Mouse (Mus musculus) cortical plate, adult 2 months (tissue): ENCODE measurements at regions not wholly inside any gene's neighbourhood (a gene's known extent, or its start where the extent isn't known, plus 50 kb on each side); places are given as distances from the start of the nearest gene placed in this dataset.

Source experiments
- H3K27ac ChIP-seq: fragments of 200-500 bp; 2 replicates; pipeline ENCODE4 v1.5.1; 2012; ENCODE audit warnings: low read length, control low read depth, inconsistent platforms; ENCODE audit not compliant: insufficient read depth
- H3K4me1 ChIP-seq: fragments of 200-500 bp; 2 replicates; pipeline ENCODE4 v1.6.1; 2011; ENCODE audit warnings: low read length; ENCODE audit not compliant: control insufficient read depth, insufficient read depth
- H3K4me3 ChIP-seq: fragments of 200-500 bp; 2 replicates; pipeline ENCODE4 v1.5.1; 2011; ENCODE audit warnings: mild to moderate bottlenecking, low read length, control low read depth; ENCODE audit not compliant: insufficient read depth
- CTCF ChIP-seq: fragments of 200-500 bp; IDR thresholded peaks from 2 replicates; pipeline ENCODE4 v1.5.1; 2011; ENCODE audit warnings: mild to moderate bottlenecking, control low read depth, low read length; ENCODE audit not compliant: insufficient read depth; ENCODE audit errors: extremely low read depth
- POLR2A ChIP-seq: fragments of 200-500 bp; IDR thresholded peaks from 2 replicates; pipeline ENCODE4 v1.6.1; 2011; ENCODE audit warnings: mild to moderate bottlenecking, low read length, control low read depth; ENCODE audit not compliant: insufficient read depth; ENCODE audit errors: extremely low read depth

DNA sequence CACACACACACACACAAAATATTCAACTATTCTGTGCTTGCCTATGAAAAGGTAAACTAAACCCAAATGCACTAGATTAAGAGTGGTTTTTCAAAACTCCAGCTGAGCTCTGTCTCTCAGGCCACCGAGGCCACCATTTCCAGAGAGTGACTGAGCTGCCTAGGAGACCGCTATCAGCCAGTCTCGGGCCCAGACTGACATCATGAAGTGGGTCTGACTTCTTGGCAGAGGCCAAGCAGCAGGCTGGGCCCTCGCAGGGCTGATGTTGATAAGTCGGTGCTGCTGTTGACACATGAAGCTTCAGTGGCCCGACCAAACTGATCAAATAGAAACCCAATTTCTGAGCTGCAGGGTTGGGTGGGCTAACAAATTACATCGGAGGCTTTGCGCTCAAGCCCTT is 302.2 kb upstream of the Prox1 start:
- Histone ChIP-seq H3K27ac (no peak overlapping the region), H3K4me3 (no peak overlapping the region), H3K4me1 (no peaks in the 10 kb centered on the region)
- TF ChIP-seq POLR2A = no peak
- no peak for TF ChIP-seq CTCF

DNA sequence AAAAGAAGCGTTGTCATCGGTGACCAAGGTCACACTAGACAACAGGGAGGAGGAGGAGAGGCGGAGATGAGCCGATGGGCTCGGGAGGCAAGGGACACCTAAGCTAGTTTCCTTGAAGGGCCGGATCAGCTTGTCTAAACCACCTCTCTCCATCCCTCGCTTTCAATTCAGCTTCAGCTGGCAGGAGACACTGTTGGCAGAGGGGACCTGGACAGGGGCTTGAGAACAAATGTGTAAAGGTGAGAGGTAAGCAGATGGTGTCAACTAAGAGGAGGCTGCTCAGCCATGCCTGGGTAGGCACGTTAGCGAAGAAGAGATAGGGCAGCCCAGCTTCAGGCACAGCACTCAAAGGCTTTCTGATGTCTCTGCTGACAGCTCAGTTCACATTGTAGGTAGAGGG is 299.8 kb upstream of the Prox1 start:
- Histone ChIP-seq H3K27ac (no peak overlapping the region), H3K4me3 (no peak overlapping the region), H3K4me1 (no peaks in the 10 kb centered on the region)
- TF ChIP-seq CTCF (no peak), POLR2A (no peak)

DNA sequence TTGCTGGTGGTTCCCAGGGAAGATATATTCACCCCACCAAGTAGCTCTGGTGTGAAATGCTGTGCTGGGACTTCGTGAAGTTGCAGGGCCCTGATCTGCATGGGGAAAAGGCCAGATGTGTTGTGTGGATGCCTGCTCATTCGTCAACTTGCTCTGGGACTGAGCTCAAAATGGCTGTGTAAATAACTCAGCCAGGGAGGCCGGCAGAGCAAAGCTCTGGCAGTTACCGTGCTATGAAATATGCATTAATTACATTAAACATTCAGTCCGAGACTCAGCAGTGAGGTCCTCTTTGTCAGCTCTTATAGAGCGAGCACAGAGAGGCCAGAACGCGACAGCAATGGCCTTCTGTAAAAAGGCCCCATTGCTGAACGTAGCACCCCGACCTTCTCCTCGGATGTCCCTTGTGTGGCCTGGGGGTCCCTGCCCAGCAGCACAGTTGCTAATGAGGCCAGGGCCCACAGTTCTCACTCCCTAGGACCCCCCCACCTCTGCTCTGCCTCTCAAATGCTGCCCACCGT is 287.1 kb upstream of the Prox1 start:
- TF ChIP-seq POLR2A (no peak), CTCF (no peak)
- H3K4me1 ChIP-seq = no peaks in the 10 kb centered on the region
- H3K27ac ChIP-seq = no peak overlapping the region
- H3K4me3 ChIP-seq = no peak overlapping the region

DNA sequence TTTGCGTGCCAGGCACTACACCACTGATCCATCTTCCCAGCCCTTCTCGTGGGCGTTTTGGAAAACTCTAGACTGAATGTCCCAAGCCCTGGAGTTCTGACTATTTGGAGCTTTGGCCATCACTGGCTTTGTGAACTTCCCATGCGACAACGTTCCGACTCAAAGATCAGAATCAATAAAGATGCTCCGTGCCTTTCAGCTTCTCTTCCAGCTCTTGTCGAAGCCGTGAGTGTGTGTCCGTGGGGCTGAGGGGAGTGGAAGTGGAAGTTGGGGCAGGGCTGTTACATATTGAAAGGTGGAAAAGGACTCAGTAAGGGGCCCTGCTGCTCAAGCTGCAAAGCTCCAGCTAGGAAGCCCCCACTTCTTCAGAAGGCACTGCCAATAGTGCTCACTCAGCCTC is 283.0 kb upstream of the Prox1 start:
- Histone ChIP-seq H3K27ac (no peak overlapping the region), H3K4me3 (no peak overlapping the region), H3K4me1 (no peaks in the 10 kb centered on the region)
- TF ChIP-seq CTCF (no peak), POLR2A (no peak)

DNA sequence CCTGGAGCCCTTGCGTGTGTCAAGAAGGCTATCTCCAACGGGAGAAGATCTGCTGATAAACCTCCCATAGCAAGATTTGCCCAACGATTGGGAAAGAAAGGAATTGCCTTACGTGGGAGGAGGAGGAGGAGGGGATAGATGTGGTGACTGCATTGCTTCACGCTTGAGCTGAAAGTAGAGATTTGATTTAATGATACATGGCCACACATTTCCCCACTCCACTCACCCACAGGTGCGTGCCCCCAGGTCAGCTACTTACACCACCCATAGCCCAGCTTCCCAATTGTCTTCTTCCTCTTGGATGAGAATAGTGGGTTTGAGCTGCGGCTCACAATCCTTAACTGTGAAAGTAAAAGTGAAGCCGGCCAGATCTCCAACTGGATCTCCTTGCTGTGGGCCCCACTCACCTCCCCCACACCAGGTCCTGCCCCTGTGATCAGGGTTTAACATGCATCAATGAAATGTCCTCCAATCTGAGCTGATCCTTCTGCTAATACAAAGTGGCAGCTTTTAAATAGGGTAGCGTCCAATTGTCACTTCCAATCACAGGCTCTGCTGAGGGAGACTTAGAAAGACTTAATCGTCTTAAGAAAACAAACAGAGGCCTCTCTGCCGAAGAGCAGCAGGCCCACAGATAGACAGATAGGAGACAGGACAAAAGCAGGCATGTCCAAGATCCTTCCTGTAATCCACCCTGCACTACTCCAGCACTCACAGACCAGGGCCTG is 281.8 kb upstream of the Prox1 start:
- Histone ChIP-seq H3K4me1 (no peaks in the 10 kb centered on the region), H3K4me3 (no peak overlapping the region), H3K27ac (no peak overlapping the region)
- TF ChIP-seq POLR2A (no peak), CTCF (no peak)

DNA sequence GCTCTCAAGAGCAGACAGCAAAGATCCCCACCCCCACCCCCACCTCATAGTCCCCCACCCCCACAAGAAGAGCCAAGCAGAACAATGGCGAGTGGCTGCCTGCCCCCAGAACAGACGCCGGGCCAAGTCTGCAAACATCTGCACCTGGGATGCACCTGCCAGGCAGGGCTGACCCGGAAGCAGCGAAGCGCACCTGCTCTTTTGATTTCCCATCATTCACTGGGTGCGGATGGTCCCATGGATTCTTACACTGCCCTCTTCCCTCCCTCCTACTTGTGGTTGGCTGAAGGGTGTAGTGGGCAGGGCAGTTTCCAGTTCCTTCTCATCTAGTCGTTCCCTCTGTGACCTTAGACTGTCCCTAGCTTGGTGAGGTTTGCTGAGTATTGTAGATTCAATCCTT is 277.7 kb upstream of the Prox1 start:
- TF ChIP-seq POLR2A (no peak), CTCF (no peak)
- no peaks in the 10 kb centered on the region for H3K4me1 ChIP-seq
- no peak overlapping the region for H3K27ac ChIP-seq
- no peak overlapping the region for H3K4me3 ChIP-seq

DNA sequence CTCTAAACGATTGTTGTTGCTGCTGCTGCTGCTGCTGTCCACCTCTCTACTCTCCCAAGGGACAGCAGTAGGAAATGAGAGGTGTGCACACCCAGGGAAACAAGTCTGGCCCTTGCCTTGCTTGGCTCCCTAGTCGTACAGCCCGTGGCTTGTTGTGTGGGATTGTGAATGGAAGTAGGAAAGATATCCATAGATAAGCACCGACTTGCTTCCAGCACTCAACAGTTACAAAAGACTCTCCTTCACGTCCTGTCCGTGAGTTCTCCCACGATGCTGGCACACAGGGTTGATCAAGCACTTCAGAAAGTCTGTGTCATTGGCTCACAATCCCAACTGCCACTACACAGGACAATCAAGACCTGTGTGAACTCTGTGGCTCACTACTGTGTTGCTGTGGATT is 276.7 kb upstream of the Prox1 start:
- Histone ChIP-seq H3K27ac (no peak overlapping the region), H3K4me1 (no peaks in the 10 kb centered on the region), H3K4me3 (no peak overlapping the region)
- TF ChIP-seq CTCF (no peak), POLR2A (no peak)

DNA sequence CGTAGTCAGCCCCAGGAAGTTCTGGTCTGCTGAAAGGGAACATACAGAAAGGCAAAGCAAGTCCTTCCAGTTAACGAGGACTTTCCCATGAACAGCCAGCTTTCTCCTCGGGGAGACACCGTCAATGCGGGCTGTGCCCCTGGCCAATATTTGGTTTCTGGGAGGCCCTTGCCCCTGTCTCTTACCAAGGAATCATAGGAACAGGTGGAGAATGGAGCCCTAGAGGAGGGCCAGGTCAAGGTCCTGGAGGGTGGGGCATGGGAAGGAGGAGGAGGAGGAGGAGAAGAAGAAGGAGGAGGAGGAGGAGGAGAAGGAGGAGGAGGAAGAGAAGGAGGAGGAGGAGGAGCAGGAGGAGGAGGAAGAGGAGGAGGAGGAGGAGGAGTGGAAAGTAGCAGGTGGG is 276.2 kb upstream of the Prox1 start:
- TF ChIP-seq POLR2A = no peak
- TF ChIP-seq CTCF = no peak

DNA sequence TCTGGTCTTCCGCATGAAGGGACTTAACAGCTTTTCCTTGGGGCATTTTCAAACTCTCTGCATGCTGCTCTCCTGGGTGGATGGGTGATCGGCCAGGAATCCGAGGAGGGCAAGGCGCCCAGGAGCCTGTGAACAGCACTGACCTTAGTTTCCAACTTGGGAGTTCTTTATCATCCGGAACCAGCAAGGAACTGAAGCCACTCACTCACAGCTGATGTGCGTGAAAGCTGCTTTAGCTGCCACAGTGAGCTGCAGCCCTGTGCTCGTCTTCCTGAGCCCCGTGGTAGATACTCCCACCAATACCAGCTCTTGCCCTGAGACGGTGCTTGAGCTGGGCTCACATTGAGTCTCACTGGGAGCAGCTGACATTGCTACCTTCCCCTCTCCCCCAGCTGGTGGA is 273.9 kb upstream of the Prox1 start:
- Histone ChIP-seq H3K4me3 (no peak overlapping the region), H3K27ac (no peak overlapping the region), H3K4me1 (no peaks in the 10 kb centered on the region)
- no peak for TF ChIP-seq POLR2A
- no peak for TF ChIP-seq CTCF

More for the DNA sequence above, 276.2 kb upstream of the Prox1 start:
- Histone ChIP-seq H3K4me3 (no peak overlapping the region), H3K27ac (no peak overlapping the region), H3K4me1 (no peaks in the 10 kb centered on the region)

DNA sequence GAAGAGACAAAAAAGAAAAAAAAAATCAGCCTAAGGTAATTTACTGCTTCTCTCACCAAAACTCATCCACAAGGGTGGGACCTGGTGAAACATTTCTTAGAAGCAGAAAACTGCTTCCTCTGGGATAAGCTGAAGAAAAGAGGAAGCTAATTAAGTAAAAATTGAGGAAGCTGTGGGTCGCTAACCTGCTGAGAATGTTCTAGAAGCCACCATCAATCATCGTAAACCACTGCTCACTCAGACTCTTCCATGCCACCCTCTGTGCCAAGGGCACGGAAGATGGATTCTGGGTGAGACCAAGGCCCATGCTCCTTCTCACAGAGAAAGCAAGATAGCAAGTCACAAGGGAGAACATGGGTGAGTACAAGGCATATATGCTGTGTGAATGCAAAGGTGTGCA is 272.7 kb upstream of the Prox1 start:
- Histone ChIP-seq H3K4me3 (no peak overlapping the region), H3K4me1 (no peaks in the 10 kb centered on the region), H3K27ac (no peak overlapping the region)
- TF ChIP-seq CTCF = no peak
- TF ChIP-seq POLR2A = no peak
